Mouse (Mus musculus) MEL (cell line): ENCODE results near the gene Klrd1. TPM values are rescaled to one million over a fixed set of nuclear protein-coding genes. Genes with fewer than 3 reads are reported as not detected.

Source experiments
- DNase-seq: peaks from one replicate; pipeline ENCODE4 v3.0.0; 2011; ENCODE audit warnings: low read depth, low spot score
- H3K27ac ChIP-seq: 2 replicates; pipeline ENCODE4 v1.5.1; 2012; ENCODE audit warnings: low read depth, mild to moderate bottlenecking, control low read depth, low read length, moderate library complexity; ENCODE audit not compliant: control insufficient read depth
- H3K27me3 ChIP-seq, 2 experiments: fragments of 150-350 bp in 1 of 2; sonication (generic) in 1 of 2; 2 replicates each; pipeline ENCODE4 v1.6.1; 2012; ENCODE audit warnings: low read length in 2 of 2, mild to moderate bottlenecking in 2 of 2, improper control_type of control experiment in 1 of 2, moderate library complexity in 1 of 2; ENCODE audit not compliant: insufficient read depth in 2 of 2, control insufficient read depth in 1 of 2
- H3K36me3 ChIP-seq, 2 experiments: 2 replicates each; pipeline ENCODE4 v1.6.1; 2012 to 2014; ENCODE audit warnings: low read length in 2 of 2, improper control_type of control experiment in 1 of 2, inconsistent platforms in 1 of 2, mild to moderate bottlenecking in 1 of 2; ENCODE audit not compliant: insufficient read depth in 2 of 2, control insufficient read depth in 1 of 2
- H3K4me1 ChIP-seq, 2 experiments: fragments of 150-350 bp in 1 of 2; sonication (generic) in 1 of 2; 2 replicates each; pipeline ENCODE4 v1.6.1; 2012; ENCODE audit warnings: low read length in 2 of 2, improper control_type of control experiment in 1 of 2, mild to moderate bottlenecking in 1 of 2; ENCODE audit not compliant: insufficient read depth in 2 of 2, control insufficient read depth in 1 of 2
- H3K4me3 ChIP-seq, 2 experiments: fragments of 150-350 bp in 1 of 2; sonication (generic) in 1 of 2; 2 replicates each; pipeline ENCODE4 v1.5.1; 2012; ENCODE audit warnings: low read depth in 2 of 2, low read length in 2 of 2, mild to moderate bottlenecking in 2 of 2, moderate library complexity in 2 of 2, control low read depth in 1 of 2, improper control_type of control experiment in 1 of 2; ENCODE audit not compliant: control insufficient read depth in 1 of 2, insufficient read depth in 1 of 2
- H3K79me2 ChIP-seq: 2 replicates; pipeline ENCODE4 v1.6.1; 2012; ENCODE audit warnings: mild to moderate bottlenecking, low read length, moderate library complexity; ENCODE audit not compliant: control insufficient read depth, poor library complexity, insufficient read depth
- H3K9ac ChIP-seq: 2 replicates; pipeline ENCODE4 v1.6.1; 2012; ENCODE audit warnings: low read depth, mild to moderate bottlenecking, control low read depth, low read length, moderate library complexity; ENCODE audit not compliant: control insufficient read depth, poor library complexity, severe bottlenecking
- H3K9me3 ChIP-seq: fragments of 150-350 bp; sonication (generic); replicated peaks from 2 replicates; pipeline ENCODE4 v1.6.1; 2012; ENCODE audit warnings: mild to moderate bottlenecking, low read length, improper control_type of control experiment, moderate library complexity; ENCODE audit not compliant: insufficient read depth
- EP300 ChIP-seq, 2 experiments: IDR thresholded peaks; 2 replicates each; pipeline ENCODE4 v1.6.1; 2011; ENCODE audit warnings: improper control_type of control experiment in 2 of 2, low read length in 2 of 2, low read depth in 1 of 2, mild to moderate bottlenecking in 1 of 2
- ETS1 ChIP-seq: IDR thresholded peaks from 2 replicates; pipeline ENCODE4 v1.6.1; 2012; ENCODE audit warnings: low read depth, mild to moderate bottlenecking, inconsistent platforms, low read length, improper control_type of control experiment, moderate library complexity
- GABPA ChIP-seq: IDR thresholded peaks from 2 replicates; pipeline ENCODE4 v1.6.1; 2012; ENCODE audit warnings: low read depth, mild to moderate bottlenecking, inconsistent platforms, low read length, improper control_type of control experiment, moderate library complexity
- GATA1 ChIP-seq: IDR thresholded peaks from 2 replicates; pipeline ENCODE4 v1.6.1; 2011; ENCODE audit warnings: low read depth, low read length, improper control_type of control experiment
- KAT2A ChIP-seq: conservative IDR thresholded peaks from 2 replicates; pipeline ENCODE4 v1.6.1; 2012; ENCODE audit warnings: low read depth, low read length, improper control_type of control experiment, inconsistent platforms
- MAFK ChIP-seq: IDR thresholded peaks from 2 replicates; pipeline ENCODE4 v1.6.1; 2011; ENCODE audit warnings: low read depth, mild to moderate bottlenecking, low read length, improper control_type of control experiment, borderline replicate concordance
- MAZ ChIP-seq: IDR thresholded peaks from 2 replicates; pipeline ENCODE4 v1.6.1; 2012; ENCODE audit warnings: low read depth, mild to moderate bottlenecking, inconsistent platforms, low read length, improper control_type of control experiment
- MXI1 ChIP-seq: IDR thresholded peaks from 2 replicates; pipeline ENCODE4 v1.6.1; 2011; ENCODE audit warnings: mild to moderate bottlenecking, low read depth, low read length, improper control_type of control experiment
- MYC ChIP-seq: IDR thresholded peaks from 2 replicates; pipeline ENCODE4 v1.6.1; 2011; ENCODE audit warnings: low read depth, mild to moderate bottlenecking, low read length, improper control_type of control experiment, moderate library complexity
- POLR2A ChIP-seq, 2 experiments: IDR thresholded peaks; 2 replicates each; pipeline ENCODE4 v1.6.1; 2011 to 2012; ENCODE audit warnings: low read length in 2 of 2, mild to moderate bottlenecking in 2 of 2, control low read depth in 1 of 2, improper control_type of control experiment in 1 of 2, low read depth in 1 of 2, moderate library complexity in 1 of 2; ENCODE audit not compliant: control insufficient read depth in 1 of 2, insufficient read depth in 1 of 2, poor library complexity in 1 of 2
- POLR2AphosphoS2 ChIP-seq: IDR thresholded peaks from 2 replicates; pipeline ENCODE4 v1.6.1; 2011; ENCODE audit warnings: low read length, improper control_type of control experiment
- POLR2AphosphoS5 ChIP-seq: IDR thresholded peaks from 2 replicates; pipeline ENCODE4 v1.6.1; 2012; ENCODE audit warnings: low read depth, borderline replicate concordance, mild to moderate bottlenecking, inconsistent platforms, low read length, moderate library complexity, mixed read lengths
- RAD21 ChIP-seq: IDR thresholded peaks from 2 replicates; pipeline ENCODE4 v1.6.1; 2011; ENCODE audit warnings: mild to moderate bottlenecking, low read depth, low read length, improper control_type of control experiment
- SIN3A ChIP-seq: IDR thresholded peaks from 2 replicates; pipeline ENCODE4 v1.6.1; 2012; ENCODE audit warnings: low read length, improper control_type of control experiment, inconsistent platforms
- TAL1 ChIP-seq: IDR thresholded peaks from 2 replicates; pipeline ENCODE4 v1.6.1; 2012; ENCODE audit warnings: mild to moderate bottlenecking, inconsistent platforms, low read length, moderate library complexity, mixed read lengths
- TCF12 ChIP-seq: IDR thresholded peaks from 2 replicates; pipeline ENCODE4 v1.6.1; 2014; ENCODE audit warnings: low read depth, mild to moderate bottlenecking, inconsistent platforms, low read length, improper control_type of control experiment, moderate library complexity
- USF1 ChIP-seq: IDR thresholded peaks from 2 replicates; pipeline ENCODE4 v1.6.1; 2014; ENCODE audit warnings: low read depth, mild to moderate bottlenecking, inconsistent platforms, low read length, improper control_type of control experiment, moderate library complexity
- USF2 ChIP-seq, 2 experiments: IDR thresholded peaks; 2 replicates each; pipeline ENCODE4 v1.6.1; 2011 to 2012; ENCODE audit warnings: improper control_type of control experiment in 2 of 2, low read length in 2 of 2, borderline replicate concordance in 1 of 2, inconsistent platforms in 1 of 2, low read depth in 1 of 2, mild to moderate bottlenecking in 1 of 2; ENCODE audit not compliant: insufficient read depth in 1 of 2
- ZKSCAN1 ChIP-seq: IDR thresholded peaks from 2 replicates; pipeline ENCODE4 v1.6.1; 2012; ENCODE audit warnings: low read depth, mild to moderate bottlenecking, inconsistent platforms, low read length, improper control_type of control experiment, moderate library complexity
- ZMIZ1 ChIP-seq: IDR thresholded peaks from 2 replicates; pipeline ENCODE4 v1.6.1; 2012; ENCODE audit warnings: low read depth, mild to moderate bottlenecking, inconsistent platforms, low read length, improper control_type of control experiment, moderate library complexity
- polyA plus RNA-seq, 2 experiments: library from polyadenylated mRNA; stranded (reverse) in 1 of 2; unstranded in 1 of 2; fragments of >175 nt in 1 of 2; fragments of >200 nt in 1 of 2; gene quantifications; 2 replicates each; pipeline versions ENCODE4 v1.2.1 to v1.2.4; 2012; ENCODE audit warnings: low replicate concordance in 2 of 2, low read depth in 1 of 2; ENCODE audit not compliant: insufficient read length in 2 of 2, insufficient read depth in 1 of 2, missing spikeins in 1 of 2
- total RNA-seq: library from RNA; depleted of rRNA; stranded (reverse); fragments of 300-350 nt; gene quantifications from 2 replicates; pipeline ENCODE4 v1.2.3, GENCODE M21; 2012

Klrd1 gene
- total and polyA plus RNA-seq, 3 experiments, result not detected

GRCm38 (mm10) chr6:129547277-129547676 is 44.3 kb upstream of the Klrd1 start:
- DNase-seq, result no peak
- Histone ChIP-seq H3K79me2 (no peaks in the 10 kb centered on the region), H3K9ac (no peak overlapping the region), H3K4me1 (peaks cover 0 to 2% of the 10 kb centered on the region in 2 experiments; a peak in 1 of 4 replicates), H3K27ac (no peak overlapping the region), H3K27me3 (no peaks in the 10 kb centered on the region), H3K36me3 (peaks cover 0 to under 1% of the 10 kb centered on the region in 2 experiments; a peak in 2 of 4 replicates), H3K4me3 (no peak overlapping the region), H3K9me3 (no peaks in the 10 kb centered on the region)
- TF ChIP-seq POLR2AphosphoS5, result no peak
- TF ChIP-seq RAD21, result no peak
- no peak for TF ChIP-seq MAFK
- no peak for TF ChIP-seq MXI1
- no peak for TF ChIP-seq POLR2AphosphoS2
- TF ChIP-seq MYC, result no peak
- no peak for TF ChIP-seq POLR2A (IDR thresholded peaks at IDR 0.05; ENCODE audit: control insufficient read depth in 1 of 2, insufficient read depth in 1 of 2, low read depth in 1 of 2, low read length in 2 of 2, poor library complexity in 1 of 2)
- TF ChIP-seq KAT2A, result no peak
- no peak for TF ChIP-seq ZMIZ1
- TF ChIP-seq USF2 (IDR thresholded peaks at IDR 0.05; ENCODE audit: borderline replicate concordance in 1 of 2, insufficient read depth in 1 of 2, low read depth in 1 of 2, low read length in 2 of 2), result peak in 1 of 2 experiments; percentile 56; a peak in 1 of 4 replicates
- peak; percentile 83 for TF ChIP-seq USF1
- no peak for TF ChIP-seq GABPA

GRCm38 (mm10) chr6:129548009-129548408 is 43.6 kb upstream of the Klrd1 start:
- H3K36me3 ChIP-seq, result no peaks in the 10 kb centered on the region; a peak in 1 of 4 replicates
- H3K27ac ChIP-seq, result no peak overlapping the region
- H3K79me2 ChIP-seq, result no peaks in the 10 kb centered on the region
- no peak overlapping the region for H3K9ac ChIP-seq
- TF ChIP-seq MAFK, result no peak
- DNase-seq, result peak; percentile 49
- no peaks in the 10 kb centered on the region for H3K9me3 ChIP-seq
- no peak overlapping the region for H3K4me3 ChIP-seq
- H3K4me1 ChIP-seq, result peaks cover 0 to 2% of the 10 kb centered on the region in 2 experiments; a peak in 1 of 4 replicates
- no peaks in the 10 kb centered on the region for H3K27me3 ChIP-seq

- no peaks in the 10 kb centered on the region for H3K79me2 ChIP-seq
- no peaks in the 10 kb centered on the region for H3K9me3 ChIP-seq
- H3K4me1 ChIP-seq, result peaks cover 15 to 20% of the 10 kb centered on the region in 2 experiments
- no peak overlapping the region for H3K27ac ChIP-seq
- peaks cover 0 to 16% of the 10 kb centered on the region in 2 experiments; a peak in 2 of 4 replicates for H3K36me3 ChIP-seq
- H3K9ac ChIP-seq, result no peak overlapping the region
- peak; percentile 76 for DNase-seq
- no peaks in the 10 kb centered on the region; a peak in 1 of 4 replicates for H3K27me3 ChIP-seq
- TF ChIP-seq ZMIZ1, result no peak
- TF ChIP-seq GATA1, result peak; percentile 76
- TF ChIP-seq SIN3A, result no peak
- TF ChIP-seq TAL1, result peak; percentile 56
- TF ChIP-seq ETS1, result peak; percentile 40; the same call in 1 of the 2 replicates
- no peak for TF ChIP-seq USF1
- peak; percentile 45; the same call in 1 of the 2 replicates for TF ChIP-seq MAZ
- peak; percentile 42 to 57; a peak in 3 of 4 replicates for TF ChIP-seq EP300 (IDR thresholded peaks at IDR 0.05; ENCODE audit: low read depth in 1 of 2, low read length in 2 of 2)
- no peak for TF ChIP-seq ZKSCAN1
- peak; percentile 43; the same call in 1 of the 2 replicates for TF ChIP-seq TCF12
- no peak overlapping the region for H3K4me3 ChIP-seq
These were observed 34.1 kb upstream of the Klrd1 start for GRCm38 (mm10) chr6:129557298-129558023.
